Mouse (Mus musculus) embryonic facial prominence, embryonic 15.5 days (tissue): ENCODE data around the gene Gripap1. TPM values are rescaled to one million over a fixed set of nuclear protein-coding genes. Genes with fewer than 3 reads are reported as not detected.
"Not testable (repeated sequence)": the region's sequence is repeated elsewhere in the genome, so short reads cannot be mapped to it uniquely, and the experiment has no call there.

Experiments
- ATAC-seq: fragments of 200-750 bp; cut with Nextera tagmentation; 2 replicates; pipeline ENCODE4 v1.8.0; 2017; ENCODE audit warnings: low read depth, moderate TSS enrichment; ENCODE audit not compliant: insufficient number of reproducible peaks, low FRiP score, low TSS enrichment
- H3K27ac ChIP-seq: fragments of 300-500 bp; sonication (generic); replicated peaks from 2 replicates; pipeline ENCODE4 v1.5.1; 2015; ENCODE audit warnings: mild to moderate bottlenecking, inconsistent platforms
- H3K27me3 ChIP-seq: fragments of 300-500 bp; sonication (generic); 2 replicates; pipeline ENCODE4 v1.6.1; 2015; ENCODE audit warnings: inconsistent platforms
- H3K36me3 ChIP-seq: fragments of 300-500 bp; sonication (generic); 2 replicates; pipeline ENCODE4 v1.6.1; 2015; ENCODE audit warnings: mild to moderate bottlenecking, inconsistent platforms
- H3K4me1 ChIP-seq: fragments of 300-500 bp; sonication (generic); 2 replicates; pipeline ENCODE4 v1.6.1; 2015; ENCODE audit warnings: inconsistent platforms
- H3K4me2 ChIP-seq: fragments of 300-500 bp; sonication (generic); replicated peaks from 2 replicates; pipeline ENCODE4 v1.6.1; 2015; ENCODE audit warnings: mild to moderate bottlenecking, inconsistent platforms
- H3K4me3 ChIP-seq: fragments of 300-500 bp; sonication (generic); replicated peaks from 2 replicates; pipeline ENCODE4 v1.5.1; 2015; ENCODE audit warnings: mild to moderate bottlenecking, inconsistent platforms
- H3K9ac ChIP-seq: fragments of 300-500 bp; sonication (generic); 2 replicates; pipeline ENCODE4 v1.6.1; 2015; ENCODE audit warnings: inconsistent platforms
- H3K9me3 ChIP-seq: fragments of 300-500 bp; sonication (generic); replicated peaks from 2 replicates; pipeline ENCODE4 v1.6.1; 2016; ENCODE audit warnings: inconsistent platforms
- WGBS: fragments of 180-500 bp; shearing (Covaris S2); methylation state at CpG from one replicate; pipeline ENCODE4 v1.1.7; 2015; 5-methylcytosine and 5-hydroxymethylcytosine counted together
- polyA plus RNA-seq: library from polyadenylated mRNA; unstranded; fragments of >200 nt; fragmentation: Nextera tagmentation; extraction: Ambion mirVana; gene quantifications from 2 replicates; pipeline ENCODE4 v1.2.1, GENCODE M21; 2015

Gene Gripap1
- polyA plus RNA-seq, 1 experiment from 2014 or later: 46.7 TPM

GRCm38 (mm10) chrX:7779294-7779693, 10.3 kb upstream of the Gripap1 start:
- 23% methylated on average over 3 of the region's 3 CpGs for WGBS
- ATAC-seq: no peak

GRCm38 (mm10) chrX:7782603-7783092, 6.9 kb upstream of the Gripap1 start:
- Histone ChIP-seq H3K36me3 (no peaks in the 10 kb centered on the region), H3K9me3 (no peaks in the 10 kb centered on the region), H3K27ac (no peak overlapping the region), H3K27me3 (no peaks in the 10 kb centered on the region), H3K4me3 (no peak overlapping the region), H3K4me2 (no peak overlapping the region), H3K4me1 (no peaks in the 10 kb centered on the region), H3K9ac (no peak overlapping the region)
- WGBS: 75% methylated on average over 4 of the region's 4 CpGs
- ATAC-seq: no peak

More at GRCm38 (mm10) chrX:7779294-7779693, 10.3 kb upstream of the Gripap1 start:
- Histone ChIP-seq H3K9ac (no peak overlapping the region), H3K4me3 (no peak overlapping the region), H3K9me3 (no peaks in the 10 kb centered on the region), H3K4me2 (no peak overlapping the region), H3K36me3 (no peaks in the 10 kb centered on the region), H3K4me1 (no peaks in the 10 kb centered on the region), H3K27me3 (no peaks in the 10 kb centered on the region), H3K27ac (no peak overlapping the region)

- H3K9me3 ChIP-seq: no peaks in the 10 kb centered on the region
- H3K27ac ChIP-seq: no peak overlapping the region
- 26% methylated on average over 5 of the region's 5 CpGs for WGBS
- 0 out of 2 replicates have a peak, but pooled peaks cover 4% of the 10 kb centered on the region for H3K4me1 ChIP-seq
- no peak for ATAC-seq
- peak overlapping the region; percentile 54 for H3K4me3 ChIP-seq
- H3K36me3 ChIP-seq: no peaks in the 10 kb centered on the region
- peak overlapping the region; percentile 35 for H3K9ac ChIP-seq
- H3K4me2 ChIP-seq: peak overlapping the region; percentile 49
- no peaks in the 10 kb centered on the region for H3K27me3 ChIP-seq
Observed at GRCm38 (mm10) chrX:7790309-7790708, 744 bp downstream of the Gripap1 start.

GRCm38 (mm10) chrX:7793361-7793760, 3.8 kb downstream of the Gripap1 start:
- 49% methylated on average over 3 of the region's 3 CpGs for WGBS
- Histone ChIP-seq H3K9me3 (no peaks in the 10 kb centered on the region), H3K4me3 (no peak overlapping the region), H3K27me3 (no peaks in the 10 kb centered on the region), H3K9ac (no peak overlapping the region), H3K4me2 (no peak overlapping the region), H3K27ac (no peak overlapping the region), H3K36me3 (no peaks in the 10 kb centered on the region), H3K4me1 (0 out of 2 replicates have a peak, but pooled peaks cover 4% of the 10 kb centered on the region)
- no peak for ATAC-seq

- ATAC-seq: no peak
- Histone ChIP-seq H3K9me3 (no peaks in the 10 kb centered on the region), H3K4me3 (no peak overlapping the region), H3K4me2 (no peak overlapping the region), H3K27ac (no peak overlapping the region), H3K36me3 (peaks cover 6% of the 10 kb centered on the region; the same call in 1 of the 2 replicates), H3K9ac (no peak overlapping the region), H3K4me1 (0 out of 2 replicates have a peak, but pooled peaks cover 4% of the 10 kb centered on the region), H3K27me3 (no peaks in the 10 kb centered on the region)
- WGBS: 24% methylated on average over 7 of the region's 7 CpGs
Observed at GRCm38 (mm10) chrX:7795016-7795415, 5.5 kb downstream of the Gripap1 start.

- H3K4me1 ChIP-seq: no peaks in the 10 kb centered on the region
- H3K9ac ChIP-seq: no peak overlapping the region
- no peaks in the 10 kb centered on the region for H3K9me3 ChIP-seq
- no peak overlapping the region for H3K27ac ChIP-seq
- no peak for ATAC-seq
- H3K27me3 ChIP-seq: no peaks in the 10 kb centered on the region
- WGBS: 77% methylated on average over 3 of the region's 3 CpGs
- no peak overlapping the region for H3K4me2 ChIP-seq
- peaks cover 14% of the 10 kb centered on the region; the same call in 1 of the 2 replicates for H3K36me3 ChIP-seq
- no peak overlapping the region for H3K4me3 ChIP-seq
Observed at GRCm38 (mm10) chrX:7797327-7797726, 7.8 kb downstream of the Gripap1 start.

- H3K36me3 ChIP-seq: peaks cover 35% of the 10 kb centered on the region; the same call in 1 of the 2 replicates
- 88% methylated on average over 2 of the region's 2 CpGs for WGBS
- not testable (repeated sequence) for H3K4me1 ChIP-seq, H3K9ac ChIP-seq, H3K4me2 ChIP-seq, H3K27me3 ChIP-seq, H3K9me3 ChIP-seq, H3K27ac ChIP-seq, ATAC-seq, H3K4me3 ChIP-seq
Observed at GRCm38 (mm10) chrX:7802157-7802556, 12.6 kb downstream of the Gripap1 start.

GRCm38 (mm10) chrX:7815016-7815415, 25.5 kb downstream of the Gripap1 start:
- not testable (repeated sequence) for H3K9me3 ChIP-seq, H3K27ac ChIP-seq, H3K4me1 ChIP-seq, ATAC-seq, H3K9ac ChIP-seq, H3K27me3 ChIP-seq, H3K4me2 ChIP-seq, H3K36me3 ChIP-seq, H3K4me3 ChIP-seq
- WGBS: 49% methylated on average over 8 of the region's 8 CpGs

- Histone ChIP-seq H3K4me3 (peak within 1 kb of the TSS; percentile 46), H3K36me3 (no peaks in the 10 kb centered on the region), H3K27me3 (no peaks in the 10 kb centered on the region), H3K4me1 (peaks cover 6% of the 10 kb centered on the region; the same call in 1 of the 2 replicates), H3K27ac (no peak within 1 kb of the TSS), H3K4me2 (peak within 1 kb of the TSS; percentile 58), H3K9ac (peak within 1 kb of the TSS; percentile 31; the same call in 1 of the 2 replicates), H3K9me3 (no peaks in the 10 kb centered on the region)
- WGBS: 12% methylated on average over 19 of the region's 24 CpGs
- ATAC-seq: peak; percentile 75
Observed at GRCm38 (mm10) chrX:7821865-7822779, 32.6 kb downstream of the Gripap1 start, which contains the start of gene Kcnd1. Gene Kcnd1 (plus strand): TSS chrX:7822289.

- H3K36me3 ChIP-seq: no peaks in the 10 kb centered on the region
- no peak overlapping the region for H3K4me2 ChIP-seq
- WGBS: 87% methylated on average over 1 of the region's 1 CpGs
- H3K27ac ChIP-seq: no peak overlapping the region
- H3K9ac ChIP-seq: no peak overlapping the region
- H3K4me1 ChIP-seq: no peaks in the 10 kb centered on the region
- no peaks in the 10 kb centered on the region for H3K9me3 ChIP-seq
- no peak for ATAC-seq
- no peak overlapping the region for H3K4me3 ChIP-seq
- no peaks in the 10 kb centered on the region for H3K27me3 ChIP-seq
Observed at GRCm38 (mm10) chrX:7837146-7837545, 47.6 kb downstream of the Gripap1 start.

GRCm38 (mm10) chrX:7840842-7841162, 51.2 kb downstream of the Gripap1 start:
- no peak for ATAC-seq
- WGBS: 13% methylated on average over 7 of the region's 7 CpGs
- H3K9me3 ChIP-seq: no peaks in the 10 kb centered on the region
- H3K4me1 ChIP-seq: 0 out of 2 replicates have a peak, but pooled peaks cover 8% of the 10 kb centered on the region
- no peaks in the 10 kb centered on the region for H3K27me3 ChIP-seq
- peak overlapping the region; percentile 68 for H3K4me3 ChIP-seq
- no peak overlapping the region for H3K9ac ChIP-seq
- peak overlapping the region; percentile 46 for H3K4me2 ChIP-seq
- H3K27ac ChIP-seq: peak overlapping the region; percentile 96
- no peaks in the 10 kb centered on the region for H3K36me3 ChIP-seq
